Mouse (Mus musculus) ovary, postnatal 36 days (tissue): Measurements from ENCODE around the gene Sik2.
A peak's percentile ranks its signal among the peaks of the same experiment; 100 is the strongest.

Experiments
- DNase-seq: peaks from one replicate; pipeline ENCODE4 v3.0.0; 2022; ENCODE audit warnings: low spot score, mixed read lengths

Sik2 gene

GRCm38 (mm10) chr9:50865803-50866202, 143.1 kb downstream of the Sik2 start:
- no peak for DNase-seq

- DNase-seq, result no peak
Measured at GRCm38 (mm10) chr9:50864877-50865276, 144.0 kb downstream of the Sik2 start.

- DNase-seq, result no peak
Measured at GRCm38 (mm10) chr9:50863824-50864223, 145.0 kb downstream of the Sik2 start.

GRCm38 (mm10) chr9:50861119-50861839, 147.6 kb downstream of the Sik2 start:
- no peak for DNase-seq

- DNase-seq, result no peak
Measured at GRCm38 (mm10) chr9:50858681-50859080, 150.2 kb downstream of the Sik2 start.

- no peak for DNase-seq
Measured at GRCm38 (mm10) chr9:50857082-50857641, 151.7 kb downstream of the Sik2 start.

GRCm38 (mm10) chr9:50856341-50857081, 152.4 kb downstream of the Sik2 start:
- peak; percentile 96 for DNase-seq

GRCm38 (mm10) chr9:50855780-50856179, 153.1 kb downstream of the Sik2 start:
- DNase-seq, result no peak

GRCm38 (mm10) chr9:50855133-50855766, 153.6 kb downstream of the Sik2 start:
- no peak for DNase-seq

- no peak for DNase-seq
Measured at GRCm38 (mm10) chr9:50854376-50854775, 154.5 kb downstream of the Sik2 start.

GRCm38 (mm10) chr9:50852634-50853349, 156.1 kb downstream of the Sik2 start:
- DNase-seq, result peak; percentile 39

- DNase-seq, result no peak
Measured at GRCm38 (mm10) chr9:50850713-50851112, 158.2 kb downstream of the Sik2 start.

GRCm38 (mm10) chr9:50850271-50850670, 158.6 kb downstream of the Sik2 start:
- DNase-seq, result no peak

- DNase-seq, result no peak
Measured at GRCm38 (mm10) chr9:50849755-50850154, 159.1 kb downstream of the Sik2 start.

GRCm38 (mm10) chr9:50849249-50849648, 159.6 kb downstream of the Sik2 start:
- DNase-seq, result peak; percentile 82

GRCm38 (mm10) chr9:50848821-50849220, 160.1 kb downstream of the Sik2 start:
- DNase-seq, result no peak

- DNase-seq, result no peak
Measured at GRCm38 (mm10) chr9:50847606-50848368, 161.1 kb downstream of the Sik2 start.

GRCm38 (mm10) chr9:50847133-50847532, 161.7 kb downstream of the Sik2 start:
- DNase-seq, result no peak

- DNase-seq, result no peak
Measured at GRCm38 (mm10) chr9:50845547-50845946, 163.3 kb downstream of the Sik2 start.

- DNase-seq, result no peak
Measured at GRCm38 (mm10) chr9:50845081-50845480, 163.8 kb downstream of the Sik2 start, which contains the start of gene Ppp2r1b. Ppp2r1b (plus strand) TSS chr9:50845301.
